Mouse (Mus musculus): ENCODE measurements around the gene Cxcr5. TPM values are rescaled to one million over a fixed set of nuclear protein-coding genes. Genes with fewer than 3 reads are reported as not detected.
A peak's percentile ranks its signal among the peaks of the same experiment; 100 is the strongest.

Gene Cxcr5
- polyA plus RNA-seq, 1 experiment from 2014 or later, result 0.06 TPM

- 85% methylated on average over 13 of the region's 13 CpGs for WGBS (ENCODE audit: insufficient replicate concordance)
- Histone ChIP-seq H3K36me3 (ENCODE audit: control insufficient read depth, insufficient read depth, low read length) (peaks cover 27% of the 10 kb centered on the region), H3K4me1 (ENCODE audit: control insufficient read depth, insufficient read depth, low read length) (peaks cover 33% of the 10 kb centered on the region)
Observed at GRCm38 (mm10) chr9:44506566-44506965, 55.1 kb downstream of the Cxcr5 start.

GRCm38 (mm10) chr9:44505824-44506467, 55.7 kb downstream of the Cxcr5 start:
- no peak overlapping the region for H3K4me3 ChIP-seq (ENCODE audit: low read depth, low read length)
- 52% methylated on average over 23 of the region's 23 CpGs for WGBS (ENCODE audit: insufficient replicate concordance)
- ATAC-seq (replicated peaks; ENCODE audit: insufficient number of reproducible peaks, low FRiP score, low TSS enrichment), result no peak
- 0 out of 2 replicates have a peak overlapping the region, but pooled peaks have one; percentile 16 for H3K9ac ChIP-seq (ENCODE audit: low read depth, low read length)
- no peak overlapping the region for H3K4me2 ChIP-seq
- H3K4me1 ChIP-seq (ENCODE audit: control insufficient read depth, insufficient read depth, low read length), result peaks cover 35% of the 10 kb centered on the region
- H3K27ac ChIP-seq (ENCODE audit: low read depth, low read length), result no peak overlapping the region
- no peaks in the 10 kb centered on the region for H3K27me3 ChIP-seq (ENCODE audit: control insufficient read depth, insufficient read depth, low read length)
- H3K9me3 ChIP-seq (replicated peaks; ENCODE audit: control insufficient read depth, low read length), result no peaks in the 10 kb centered on the region
- peaks cover 27% of the 10 kb centered on the region for H3K36me3 ChIP-seq (ENCODE audit: control insufficient read depth, insufficient read depth, low read length)

More at GRCm38 (mm10) chr9:44506566-44506965, 55.1 kb downstream of the Cxcr5 start:
- Histone ChIP-seq H3K4me3 (ENCODE audit: low read depth, low read length) (no peak overlapping the region), H3K27ac (ENCODE audit: low read depth, low read length) (no peak overlapping the region), H3K9me3 (replicated peaks; ENCODE audit: control insufficient read depth, low read length) (no peaks in the 10 kb centered on the region), H3K9ac (ENCODE audit: low read depth, low read length) (no peak overlapping the region), H3K27me3 (ENCODE audit: control insufficient read depth, insufficient read depth, low read length) (no peaks in the 10 kb centered on the region), H3K4me2 (no peak overlapping the region)
- ATAC-seq (replicated peaks; ENCODE audit: insufficient number of reproducible peaks, low FRiP score, low TSS enrichment), result no peak

GRCm38 (mm10) chr9:44504893-44505823, 56.5 kb downstream of the Cxcr5 start:
- no peaks in the 10 kb centered on the region for H3K9me3 ChIP-seq (replicated peaks; ENCODE audit: control insufficient read depth, low read length)
- no peak overlapping the region for H3K4me3 ChIP-seq (ENCODE audit: low read depth, low read length)
- H3K9ac ChIP-seq (ENCODE audit: low read depth, low read length), result 0 out of 2 replicates have a peak overlapping the region, but pooled peaks have one; percentile 34
- no peak overlapping the region for H3K27ac ChIP-seq (ENCODE audit: low read depth, low read length)
- H3K36me3 ChIP-seq (ENCODE audit: control insufficient read depth, insufficient read depth, low read length), result peaks cover 27% of the 10 kb centered on the region
- WGBS (ENCODE audit: insufficient replicate concordance), result 76% methylated on average over 20 of the region's 20 CpGs
- H3K27me3 ChIP-seq (ENCODE audit: control insufficient read depth, insufficient read depth, low read length), result no peaks in the 10 kb centered on the region
- H3K4me1 ChIP-seq (ENCODE audit: control insufficient read depth, insufficient read depth, low read length), result peaks cover 37% of the 10 kb centered on the region
- no peak overlapping the region for H3K4me2 ChIP-seq
- ATAC-seq (replicated peaks; ENCODE audit: insufficient number of reproducible peaks, low FRiP score, low TSS enrichment), result no peak

DNA sequence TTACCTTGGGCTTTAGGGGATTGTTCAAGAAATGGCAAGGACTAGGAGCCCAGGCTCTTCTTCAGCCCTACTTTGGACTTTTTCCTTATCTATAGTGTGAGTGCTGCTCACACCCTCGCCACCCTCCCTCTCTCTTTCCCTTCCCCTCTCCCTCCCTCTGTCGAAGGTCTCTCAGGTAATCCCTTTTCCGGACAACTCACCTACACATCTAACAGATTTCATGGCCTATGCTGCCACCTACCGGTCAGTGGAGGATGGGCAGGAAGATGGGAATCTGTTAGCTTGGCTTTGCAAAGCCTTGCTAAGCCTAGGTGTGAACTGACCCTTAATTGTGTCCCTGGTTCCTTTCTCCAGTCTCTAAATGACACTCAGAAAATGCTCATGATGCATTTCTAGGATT, 59.7 kb downstream of the Cxcr5 start:
- H3K9ac ChIP-seq (ENCODE audit: low read depth, low read length), result no peak overlapping the region

DNA sequence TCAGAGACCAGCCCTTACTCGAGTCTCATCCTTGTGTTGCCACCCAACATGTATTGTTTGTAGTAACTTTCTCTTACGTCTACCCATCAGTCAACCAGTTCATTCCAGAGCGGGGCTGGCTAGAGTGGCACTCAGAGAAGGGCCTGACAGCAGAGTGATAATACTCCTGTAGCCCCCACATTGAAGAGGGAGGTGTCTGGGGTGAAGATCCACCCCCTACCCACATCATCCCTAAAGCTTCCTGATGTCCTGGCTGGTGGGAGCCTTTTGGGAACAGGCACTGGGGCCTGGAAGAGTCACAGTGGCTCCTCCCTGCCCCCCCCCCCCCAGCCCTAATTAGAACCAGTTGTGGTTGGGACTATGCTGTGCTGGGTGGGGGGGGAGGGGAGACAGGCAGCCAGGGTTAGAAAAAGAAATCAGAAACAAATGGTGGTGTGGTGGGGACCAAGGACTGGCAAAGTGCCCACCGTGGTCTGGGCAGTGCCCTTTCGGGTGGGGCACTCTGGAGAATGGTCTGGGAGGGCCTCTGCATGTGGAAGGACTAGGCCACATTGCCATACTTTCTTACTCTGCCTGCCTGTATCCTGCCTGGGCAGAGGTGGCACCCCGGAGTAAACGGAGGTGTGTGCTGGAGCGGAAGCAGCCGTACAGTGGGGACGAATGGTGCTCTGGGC, 60.3 kb downstream of the Cxcr5 start:
- Histone ChIP-seq H3K4me3 (ENCODE audit: low read depth, low read length) (no peak overlapping the region), H3K4me1 (ENCODE audit: control insufficient read depth, insufficient read depth, low read length) (peaks cover 57% of the 10 kb centered on the region), H3K27ac (ENCODE audit: low read depth, low read length) (peak overlapping the region; percentile 97), H3K27me3 (ENCODE audit: control insufficient read depth, insufficient read depth, low read length) (no peaks in the 10 kb centered on the region), H3K4me2 (0 out of 2 replicates have a peak overlapping the region, but pooled peaks have one; percentile 18), H3K9ac (ENCODE audit: low read depth, low read length) (no peak overlapping the region), H3K9me3 (replicated peaks; ENCODE audit: control insufficient read depth, low read length) (no peaks in the 10 kb centered on the region), H3K36me3 (ENCODE audit: control insufficient read depth, insufficient read depth, low read length) (peaks cover 11% of the 10 kb centered on the region)
- no peak for ATAC-seq (replicated peaks; ENCODE audit: insufficient number of reproducible peaks, low FRiP score, low TSS enrichment)
- WGBS (ENCODE audit: insufficient replicate concordance), result 45% methylated on average over 10 of the region's 10 CpGs

More for the DNA sequence above, 59.7 kb downstream of the Cxcr5 start:
- WGBS (ENCODE audit: insufficient replicate concordance), result 1% methylated on average over 4 of the region's 4 CpGs
- H3K36me3 ChIP-seq (ENCODE audit: control insufficient read depth, insufficient read depth, low read length), result peaks cover 16% of the 10 kb centered on the region
- no peaks in the 10 kb centered on the region for H3K27me3 ChIP-seq (ENCODE audit: control insufficient read depth, insufficient read depth, low read length)
- peaks cover 50% of the 10 kb centered on the region for H3K4me1 ChIP-seq (ENCODE audit: control insufficient read depth, insufficient read depth, low read length)
- no peak overlapping the region for H3K4me2 ChIP-seq
- ATAC-seq (replicated peaks; ENCODE audit: insufficient number of reproducible peaks, low FRiP score, low TSS enrichment), result no peak
- H3K4me3 ChIP-seq (ENCODE audit: low read depth, low read length), result no peak overlapping the region
- no peaks in the 10 kb centered on the region for H3K9me3 ChIP-seq (replicated peaks; ENCODE audit: control insufficient read depth, low read length)
- H3K27ac ChIP-seq (ENCODE audit: low read depth, low read length), result no peak overlapping the region

DNA sequence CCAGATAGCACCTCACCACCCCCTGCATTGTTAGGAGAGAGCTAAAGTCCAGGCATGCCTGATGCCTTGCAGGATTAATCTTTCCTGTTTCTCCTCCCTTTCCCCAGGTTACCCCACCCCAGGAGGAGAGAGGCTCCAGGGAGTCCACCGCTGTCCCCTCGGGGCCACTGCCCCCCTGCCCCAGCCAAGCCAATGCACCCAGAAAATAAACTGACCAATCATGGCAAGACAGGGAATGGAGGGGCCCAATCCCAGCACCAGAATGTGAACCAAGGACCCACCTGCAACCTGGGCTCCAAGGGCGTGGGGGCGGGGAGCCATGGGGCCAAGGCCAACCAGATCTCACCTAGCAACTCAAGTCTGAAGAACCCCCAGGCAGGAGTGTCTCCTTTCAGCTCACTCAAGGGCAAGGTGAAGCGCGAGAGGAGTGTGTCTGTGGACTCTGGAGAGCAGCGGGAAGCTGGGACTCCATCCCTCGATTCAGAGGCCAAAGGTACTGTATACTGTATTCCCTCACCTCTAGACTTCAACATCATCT, 61.0 kb downstream of the Cxcr5 start:
- Histone ChIP-seq H3K36me3 (ENCODE audit: control insufficient read depth, insufficient read depth, low read length) (peaks cover 5% of the 10 kb centered on the region; the same call in 1 of the 2 replicates), H3K4me3 (ENCODE audit: low read depth, low read length) (peak overlapping the region; percentile 50; the same call in 1 of the 2 replicates)

GRCm38 (mm10) chr9:44500163-44500533, 61.5 kb downstream of the Cxcr5 start:
- Histone ChIP-seq H3K36me3 (ENCODE audit: control insufficient read depth, insufficient read depth, low read length) (no peaks in the 10 kb centered on the region; the same call in 1 of the 2 replicates), H3K4me1 (ENCODE audit: control insufficient read depth, insufficient read depth, low read length) (peaks cover 56% of the 10 kb centered on the region), H3K9ac (ENCODE audit: low read depth, low read length) (peak overlapping the region; percentile 78), H3K27me3 (ENCODE audit: control insufficient read depth, insufficient read depth, low read length) (no peaks in the 10 kb centered on the region), H3K27ac (ENCODE audit: low read depth, low read length) (peak overlapping the region; percentile 97), H3K4me3 (ENCODE audit: low read depth, low read length) (peak overlapping the region; percentile 50), H3K4me2 (peak overlapping the region; percentile 95), H3K9me3 (replicated peaks; ENCODE audit: control insufficient read depth, low read length) (no peaks in the 10 kb centered on the region)
- no peak for ATAC-seq (replicated peaks; ENCODE audit: insufficient number of reproducible peaks, low FRiP score, low TSS enrichment)
- WGBS (ENCODE audit: insufficient replicate concordance), result 15% methylated on average over 5 of the region's 5 CpGs

More for the DNA sequence above, 61.0 kb downstream of the Cxcr5 start:
- peak overlapping the region; percentile 78 for H3K9ac ChIP-seq (ENCODE audit: low read depth, low read length)
- no peak for ATAC-seq (replicated peaks; ENCODE audit: insufficient number of reproducible peaks, low FRiP score, low TSS enrichment)
- H3K9me3 ChIP-seq (replicated peaks; ENCODE audit: control insufficient read depth, low read length), result no peaks in the 10 kb centered on the region
- H3K27ac ChIP-seq (ENCODE audit: low read depth, low read length), result peak overlapping the region; percentile 97
- no peaks in the 10 kb centered on the region for H3K27me3 ChIP-seq (ENCODE audit: control insufficient read depth, insufficient read depth, low read length)
- H3K4me1 ChIP-seq (ENCODE audit: control insufficient read depth, insufficient read depth, low read length), result peaks cover 56% of the 10 kb centered on the region
- H3K4me2 ChIP-seq, result peak overlapping the region; percentile 95
- WGBS (ENCODE audit: insufficient replicate concordance), result 26% methylated on average over 8 of the region's 8 CpGs

Measured in heart, embryonic 11.5 days (tissue).